Mouse (Mus musculus) thymus, postnatal 10 days (tissue): Measurements from ENCODE around the gene Gatad1.
"Not testable (repeated sequence)": the region's sequence is repeated elsewhere in the genome, so short reads cannot be mapped to it uniquely, and the experiment has no call there.

Experiments used
- DNase-seq, 2 experiments: peaks; one replicate each; pipeline ENCODE4 v3.0.0; 2021; ENCODE audit warnings: low spot score in 2 of 2

Gatad1 gene

GRCm38 (mm10) chr5:3633951-3634350, 23.0 kb downstream of the Gatad1 start:
- DNase-seq, result no peak

- DNase-seq, result no peak
Measured at GRCm38 (mm10) chr5:3633315-3633714, 23.7 kb downstream of the Gatad1 start.

GRCm38 (mm10) chr5:3632285-3632684, 24.7 kb downstream of the Gatad1 start:
- DNase-seq, result no peak

- DNase-seq, result no peak
Measured at GRCm38 (mm10) chr5:3631512-3632271, 25.3 kb downstream of the Gatad1 start.

GRCm38 (mm10) chr5:3630055-3630454, 26.9 kb downstream of the Gatad1 start:
- no peak for DNase-seq

- DNase-seq, result no peak
Measured at GRCm38 (mm10) chr5:3620486-3620885, 36.5 kb downstream of the Gatad1 start.

- DNase-seq, result not testable (repeated sequence)
Measured at GRCm38 (mm10) chr5:3611835-3612234, 45.1 kb downstream of the Gatad1 start.

- DNase-seq, result no peak
Measured at GRCm38 (mm10) chr5:3609241-3609640, 47.7 kb downstream of the Gatad1 start.

- DNase-seq, result no peak
Measured at GRCm38 (mm10) chr5:3607114-3607513, 49.9 kb downstream of the Gatad1 start.

GRCm38 (mm10) chr5:3600790-3601189, 56.2 kb downstream of the Gatad1 start:
- no peak for DNase-seq

- no peak for DNase-seq
Measured at GRCm38 (mm10) chr5:3600298-3600697, 56.7 kb downstream of the Gatad1 start.

- DNase-seq, result no peak
Measured at GRCm38 (mm10) chr5:3598766-3599165, 58.2 kb downstream of the Gatad1 start.

GRCm38 (mm10) chr5:3597171-3597570, 59.8 kb downstream of the Gatad1 start:
- DNase-seq, result no peak

- DNase-seq, result peak; percentile 72 to 74
Measured at GRCm38 (mm10) chr5:3596399-3596766, 60.6 kb downstream of the Gatad1 start, which contains the start of gene Rbm48. TSS of gene Rbm48 (minus strand) at chr5:3596585.

- DNase-seq, result peak; percentile 90 to 92
Measured at GRCm38 (mm10) chr5:3595693-3596398, 61.1 kb downstream of the Gatad1 start, which contains the start of gene Pex1. TSS of gene Pex1 (plus strand) at chr5:3596066.
